Mouse (Mus musculus) adrenal gland, adult 2 months (tissue): Measurements from ENCODE around the gene Cfap45. TPM values are rescaled to one million over a fixed set of nuclear protein-coding genes. Genes with fewer than 3 reads are reported as not detected.

Source experiments
- DNase-seq: peaks from one replicate; pipeline ENCODE4 v3.0.0; 2021
- long read RNA-seq: library from polyadenylated mRNA; stranded (forward); transcript quantifications from one replicate; pipeline ENCODE4 v2.0.0, GENCODE M21; 2021
- polyA plus RNA-seq: library from polyadenylated mRNA; depleted of rRNA; stranded (reverse); fragments of >200 nt; gene quantifications from 2 replicates; pipeline ENCODE4 v1.2.3, GENCODE M21; 2012; rRNA removed
- total RNA-seq, 2 experiments: library from RNA; stranded (reverse); gene quantifications; 2 replicates each; pipeline ENCODE4 v1.2.3; 2021

Gene Cfap45
- total RNA-seq (under 1 TPM; 0.31 to 0.37 TPM), polyA plus RNA-seq (0.15 TPM in 1 of 2 replicates, not detected in the other)
- long read RNA-seq = 0 reads

DNA sequence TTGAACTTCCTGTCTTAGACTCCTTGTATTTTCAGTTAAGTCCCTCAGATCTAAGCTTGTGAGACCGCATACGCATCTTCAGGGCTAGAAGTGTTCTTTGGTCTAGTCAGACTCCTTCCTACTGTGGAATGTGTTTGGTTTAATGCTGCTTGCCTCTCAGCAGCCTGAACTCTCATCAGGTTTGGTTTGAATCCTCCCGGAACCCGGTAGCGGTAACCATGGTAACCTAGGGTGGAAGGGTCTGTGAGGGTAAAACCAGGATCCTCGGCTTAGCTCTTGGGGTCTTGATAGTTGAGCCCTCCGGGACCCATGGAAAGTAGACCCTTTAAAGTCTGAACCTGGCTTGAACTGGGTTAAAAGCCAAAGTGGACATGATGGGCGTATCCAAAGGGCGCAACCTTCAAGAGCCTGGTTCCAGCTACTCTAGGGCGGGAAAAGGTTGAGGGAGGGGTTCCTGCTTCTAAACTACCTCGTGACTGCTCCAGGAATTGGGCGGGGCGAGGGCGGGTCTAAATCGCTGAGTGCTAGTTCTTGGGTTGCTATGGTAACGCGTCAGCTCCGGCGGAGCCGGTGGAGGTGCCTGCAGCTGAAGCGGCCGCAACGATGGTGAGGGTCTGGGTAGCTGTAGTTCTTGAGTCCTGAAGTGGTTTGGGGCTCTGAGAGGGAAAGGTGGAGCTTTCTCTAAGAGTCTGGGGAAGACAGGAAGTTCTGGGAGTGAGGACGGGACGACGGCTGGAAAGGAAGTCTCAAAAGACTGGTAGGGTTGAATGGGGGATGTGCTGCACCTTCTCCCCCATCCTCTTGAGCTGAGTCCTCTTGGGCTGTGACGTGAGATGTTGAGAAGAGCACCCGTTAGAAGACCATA is at the start of gene Cfap45:
TSS of gene Cfap45 (plus strand) at position 226 of the 865 bp plus-strand sequence.
- peak; percentile 88 for DNase-seq

DNA sequence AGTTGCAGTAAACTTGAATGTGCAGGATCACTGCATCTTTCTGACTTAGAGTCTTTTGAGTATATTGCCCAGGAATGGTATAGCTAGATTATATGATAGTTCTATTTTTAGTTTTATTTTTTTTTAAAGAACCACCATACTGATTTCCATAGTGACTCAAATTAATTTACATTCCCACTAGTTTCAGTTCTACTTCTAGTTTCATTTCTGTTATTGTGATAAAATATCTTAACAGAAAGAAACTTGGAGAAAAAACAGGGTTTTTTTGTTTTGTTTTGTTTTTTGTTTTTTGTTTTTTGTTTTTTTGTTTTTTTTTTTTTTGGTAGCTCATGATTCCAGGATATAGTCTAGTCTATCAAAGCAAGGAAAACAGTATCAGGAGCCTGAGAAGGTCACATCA is 47.7 kb upstream of the Cfap45 start:
- no peak for DNase-seq

DNA sequence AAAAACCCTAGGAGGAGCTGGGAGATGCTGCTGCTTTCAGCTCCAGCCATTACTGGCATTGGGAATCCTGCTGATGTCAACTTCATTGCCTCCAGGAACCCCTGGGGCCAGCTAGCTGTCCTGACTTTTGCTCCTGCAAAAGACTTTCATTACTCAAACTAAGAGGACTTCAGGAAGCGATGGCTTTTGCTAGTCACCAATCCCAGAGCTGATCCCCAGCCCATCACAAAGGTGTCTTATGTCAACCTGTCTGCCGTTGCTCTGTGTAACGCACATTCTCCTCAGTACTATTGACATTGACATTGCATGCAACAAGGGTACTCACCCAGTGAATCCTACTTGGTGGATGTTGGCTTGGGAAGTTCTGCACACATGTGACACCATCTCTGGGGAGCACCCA is 46.4 kb upstream of the Cfap45 start:
- DNase-seq = no peak

DNA sequence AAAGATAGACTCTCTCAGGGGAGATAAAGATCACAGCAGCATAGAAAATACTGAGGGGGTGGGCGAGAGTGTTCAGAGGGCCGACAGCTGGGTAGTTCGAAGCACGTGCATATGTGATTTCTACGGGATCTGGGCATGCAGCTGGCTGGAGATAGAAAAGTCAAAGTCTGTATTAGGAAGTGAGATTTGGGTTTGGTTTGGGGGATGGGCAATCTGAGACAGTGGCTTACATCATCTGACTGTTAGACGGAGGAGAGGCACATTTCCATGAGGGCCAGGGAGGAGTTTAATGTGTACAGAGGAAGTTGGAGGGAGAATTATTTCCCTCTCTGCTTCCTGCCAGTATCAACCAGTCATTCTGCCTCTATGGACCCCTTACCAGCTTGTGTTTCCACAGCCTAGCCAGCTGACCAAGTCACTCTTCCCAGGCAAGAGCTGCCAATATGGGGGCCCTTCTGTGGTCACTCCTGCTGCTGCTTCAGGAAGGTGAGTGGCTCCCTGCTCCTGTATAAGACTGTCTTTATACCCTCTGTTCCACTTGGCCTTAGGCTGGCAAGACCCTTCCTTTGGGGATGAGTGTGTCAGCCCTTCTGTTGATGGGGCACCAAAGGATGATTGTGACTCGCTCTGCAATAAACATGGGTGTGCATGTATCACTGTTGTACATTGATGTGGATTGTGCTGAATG is 45.4 kb upstream of the Cfap45 start, which contains the start of gene Slamf9:
TSS of gene Slamf9 (plus strand) at position 305 of the 688 bp plus-strand sequence.
- no peak for DNase-seq

DNA sequence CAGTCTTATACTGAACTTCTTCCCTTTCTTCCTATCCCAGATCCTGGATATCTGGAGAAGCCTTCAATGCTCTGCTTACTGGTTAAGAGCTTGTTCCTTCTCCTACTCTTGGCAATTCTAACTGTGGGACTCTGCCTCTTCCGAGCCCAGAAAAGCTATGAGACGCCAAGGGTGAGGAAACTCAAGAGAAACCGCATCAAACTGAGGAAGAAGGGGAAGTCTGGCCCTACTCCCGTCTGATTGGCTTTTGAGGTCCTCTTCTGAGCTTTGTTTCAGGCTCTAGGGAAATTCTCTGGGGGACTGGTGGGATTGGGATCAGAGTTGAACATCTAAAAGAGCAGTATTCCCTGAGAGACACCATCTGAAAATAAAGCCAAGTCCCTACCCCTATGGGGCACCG is 42.6 kb upstream of the Cfap45 start:
- DNase-seq = no peak

DNA sequence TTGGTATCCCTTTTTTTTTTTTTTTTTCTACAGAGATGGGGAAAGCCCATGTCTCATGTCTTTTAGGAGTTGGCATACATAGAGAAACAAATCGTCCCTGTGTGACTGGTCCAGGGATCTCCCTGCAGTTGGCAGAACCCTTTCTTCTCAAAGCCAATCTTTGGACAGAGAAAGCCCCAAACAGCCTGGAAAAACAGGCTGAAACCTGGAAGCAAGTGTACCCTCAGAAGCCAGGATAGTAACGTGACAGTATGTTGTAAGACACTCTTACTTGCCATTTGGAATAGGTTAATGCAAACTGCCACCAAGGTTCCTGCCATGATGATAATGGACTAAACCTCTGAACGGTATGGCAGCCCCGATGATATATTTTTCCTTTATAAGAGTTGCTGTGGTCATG is 40.2 kb upstream of the Cfap45 start:
- no peak for DNase-seq

DNA sequence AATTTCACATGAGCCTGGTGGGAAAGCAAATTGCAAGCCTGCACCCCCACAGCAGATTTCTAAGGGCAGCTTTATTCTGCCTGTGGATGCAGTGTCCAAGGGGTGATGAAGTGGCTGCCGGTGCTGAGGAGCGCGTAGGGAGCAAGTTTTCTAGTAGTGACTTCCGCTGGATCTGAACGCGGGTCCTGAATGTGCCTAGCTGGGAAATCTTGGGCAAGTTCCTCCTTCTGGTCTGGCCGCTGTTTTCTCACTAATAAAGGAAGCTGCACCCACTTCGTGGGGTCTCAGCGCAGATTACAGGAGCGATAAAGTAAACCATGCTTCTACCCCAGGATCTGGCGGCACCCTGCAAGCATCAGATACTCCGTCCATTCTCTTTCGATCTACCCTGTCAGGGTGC is 39.5 kb upstream of the Cfap45 start:
- DNase-seq = no peak

DNA sequence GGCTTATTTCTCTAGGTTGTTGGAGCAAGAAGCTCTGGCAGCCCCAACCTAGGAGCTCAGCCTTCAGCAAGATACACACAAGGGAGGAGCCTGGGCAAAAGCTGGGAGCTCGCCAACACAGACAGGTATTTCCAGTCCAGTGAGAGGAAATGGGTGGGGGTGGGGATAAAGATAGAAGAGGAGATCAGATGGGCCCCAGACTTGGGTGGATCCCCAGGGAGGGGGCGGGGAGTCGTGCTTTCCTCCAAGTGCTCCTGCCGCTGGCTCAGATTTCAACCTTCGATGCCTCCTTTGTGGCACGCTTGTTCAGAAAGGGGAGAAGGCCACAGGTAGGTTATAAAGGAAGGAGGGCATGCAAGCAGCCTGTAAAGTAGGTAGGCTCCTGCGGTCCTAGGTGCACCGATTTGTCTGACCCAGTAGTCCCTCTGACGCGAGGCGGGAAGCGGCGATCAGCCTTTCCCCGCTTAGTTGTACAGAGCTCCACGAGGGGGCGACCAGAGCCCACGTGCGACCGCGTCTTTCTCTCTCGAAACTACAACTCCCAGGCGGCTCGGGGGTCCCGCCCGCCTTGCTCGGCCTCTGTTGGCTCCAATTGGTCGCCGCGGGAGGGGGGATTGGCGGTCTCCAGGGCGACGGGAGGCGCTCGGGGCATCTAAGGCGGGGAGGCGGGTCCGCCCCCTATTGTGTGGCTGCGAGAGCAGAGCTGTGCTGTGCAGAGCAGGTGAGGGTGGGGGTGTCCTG is 38.9 kb upstream of the Cfap45 start, which contains the start of gene Igsf9:
TSS of gene Igsf9 (plus strand) at position 249 of the 741 bp plus-strand sequence.
- DNase-seq = peak; percentile 85

DNA sequence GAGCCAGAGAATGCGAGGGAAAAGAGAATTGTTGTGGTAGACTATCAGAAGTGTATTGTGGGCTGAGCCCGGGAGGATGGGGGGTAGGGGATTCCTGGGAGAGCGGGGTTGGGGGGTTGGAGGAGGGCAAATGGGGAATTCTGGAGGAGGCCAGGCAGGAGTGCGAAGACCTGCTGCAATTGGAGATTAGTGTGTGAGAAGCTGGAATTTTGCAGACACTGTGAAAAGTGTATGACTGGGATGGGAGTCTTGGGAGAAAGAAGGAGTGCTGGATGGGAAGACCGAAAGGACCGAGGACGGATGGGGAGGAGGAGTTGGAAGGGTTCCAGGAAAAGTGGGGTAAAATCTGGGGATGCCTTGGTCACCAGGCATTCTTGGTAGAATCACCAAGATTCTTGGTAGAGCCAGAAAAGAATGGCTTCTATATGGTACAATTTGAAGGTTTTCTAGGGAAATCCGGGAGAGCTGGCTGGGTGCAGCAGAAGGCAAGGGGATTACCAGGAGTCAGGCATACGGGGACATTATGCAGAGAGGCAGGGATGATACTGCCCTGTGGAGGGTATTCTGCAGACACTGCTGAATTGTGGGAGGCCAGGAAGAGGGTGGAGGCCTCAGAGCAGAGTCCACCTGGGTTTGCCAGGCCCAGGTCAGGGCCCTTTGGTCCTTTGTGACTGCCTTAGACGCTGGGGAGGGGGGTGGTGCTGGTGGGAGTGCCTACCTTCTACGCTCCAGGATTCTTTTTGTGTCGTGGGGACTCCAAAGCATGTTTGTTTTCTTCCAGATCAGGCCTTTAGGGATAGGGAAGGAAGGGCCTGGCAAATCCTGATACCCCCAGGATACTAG is 37.9 kb upstream of the Cfap45 start:
- no peak for DNase-seq

DNA sequence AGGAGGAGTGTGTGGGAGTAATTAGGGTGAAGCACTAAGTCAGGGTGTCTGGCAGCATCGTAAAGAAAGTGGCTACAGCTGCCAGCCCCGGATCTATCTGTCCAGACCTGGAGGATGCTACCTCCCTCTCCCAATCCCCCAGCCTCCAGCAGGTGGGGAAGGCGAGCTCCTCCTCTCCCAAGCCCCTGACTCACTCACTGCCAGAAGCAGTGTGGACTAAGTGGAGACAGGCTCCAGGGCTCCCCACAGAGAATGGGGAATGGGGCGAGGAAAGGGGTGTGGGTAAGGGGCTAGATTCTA is 37.3 kb upstream of the Cfap45 start:
- DNase-seq = no peak

DNA sequence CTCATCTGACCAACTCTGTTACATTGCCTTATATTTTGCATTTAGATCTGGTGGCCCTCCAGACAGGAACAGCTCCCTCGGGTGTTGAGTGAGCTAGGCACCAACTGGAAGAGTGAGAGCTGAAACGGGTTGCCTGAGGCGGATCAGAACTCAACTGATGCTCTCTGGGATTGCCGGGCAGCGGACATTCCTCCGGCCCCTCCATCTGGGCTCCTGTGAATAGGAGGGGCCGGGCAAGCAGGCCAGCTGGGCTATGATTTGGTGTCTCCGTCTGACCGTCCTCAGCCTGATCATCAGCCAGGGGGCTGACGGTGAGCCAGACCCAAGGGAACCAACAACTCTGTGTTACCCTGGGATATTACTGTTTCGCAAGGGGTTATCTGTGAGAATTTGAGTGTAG is 36.4 kb upstream of the Cfap45 start:
- no peak for DNase-seq

DNA sequence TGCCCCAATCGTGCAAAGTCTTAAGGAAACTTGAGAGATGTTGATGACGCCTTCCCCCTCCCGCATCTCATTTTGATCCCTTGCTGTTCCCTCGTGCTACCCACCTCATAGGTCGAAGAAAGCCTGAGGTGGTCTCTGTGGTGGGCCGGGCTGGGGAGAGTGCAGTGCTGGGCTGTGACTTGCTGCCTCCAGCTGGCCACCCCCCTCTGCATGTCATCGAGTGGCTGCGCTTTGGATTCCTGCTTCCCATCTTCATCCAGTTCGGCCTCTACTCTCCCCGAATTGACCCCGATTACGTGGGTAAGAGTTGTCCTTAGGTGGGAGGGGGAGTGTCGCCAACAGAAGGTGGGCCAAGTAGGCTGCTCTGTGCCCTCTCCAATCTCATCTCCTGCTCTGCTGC is 35.9 kb upstream of the Cfap45 start:
- no peak for DNase-seq

DNA sequence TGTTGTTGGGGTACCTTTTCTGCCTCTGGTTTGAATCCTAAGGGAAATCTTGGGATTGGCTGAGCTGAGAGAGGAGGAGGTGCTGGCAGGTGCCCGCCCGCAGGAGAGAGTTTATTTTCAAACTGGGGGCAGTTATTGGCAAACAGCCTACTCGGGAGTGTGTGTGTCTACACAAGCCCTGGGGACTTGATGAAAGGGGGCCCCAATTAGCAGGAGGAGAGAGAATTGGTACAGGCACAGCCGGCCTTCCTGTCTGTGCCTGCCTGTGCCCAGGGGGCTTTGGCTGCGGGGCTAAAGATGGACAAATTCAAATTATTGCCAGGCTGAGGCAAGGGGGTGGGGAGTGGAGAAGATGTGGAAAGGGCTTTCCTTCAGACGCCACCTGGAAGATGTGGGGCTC is 34.8 kb upstream of the Cfap45 start:
- DNase-seq = no peak

DNA sequence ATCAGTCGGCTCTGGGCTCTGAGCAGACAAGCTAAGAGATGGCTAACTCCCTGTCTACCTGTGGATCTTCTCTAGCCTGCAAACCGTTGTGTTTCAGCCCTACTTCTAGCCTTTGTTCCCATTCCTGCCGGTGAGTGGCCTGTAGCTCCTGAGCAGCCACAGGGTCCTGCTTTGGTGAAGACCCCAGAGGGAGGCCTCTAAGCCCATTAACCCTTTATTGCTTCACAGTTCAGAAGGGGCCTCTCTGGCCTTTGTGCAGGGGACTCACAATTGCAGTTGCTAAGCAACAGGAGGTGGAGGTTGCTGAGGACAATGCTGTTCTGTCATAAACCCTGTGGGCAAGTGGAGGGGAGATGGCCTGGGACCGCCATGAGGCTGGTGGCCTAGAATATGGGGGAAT is 34.4 kb upstream of the Cfap45 start:
- DNase-seq = no peak

DNA sequence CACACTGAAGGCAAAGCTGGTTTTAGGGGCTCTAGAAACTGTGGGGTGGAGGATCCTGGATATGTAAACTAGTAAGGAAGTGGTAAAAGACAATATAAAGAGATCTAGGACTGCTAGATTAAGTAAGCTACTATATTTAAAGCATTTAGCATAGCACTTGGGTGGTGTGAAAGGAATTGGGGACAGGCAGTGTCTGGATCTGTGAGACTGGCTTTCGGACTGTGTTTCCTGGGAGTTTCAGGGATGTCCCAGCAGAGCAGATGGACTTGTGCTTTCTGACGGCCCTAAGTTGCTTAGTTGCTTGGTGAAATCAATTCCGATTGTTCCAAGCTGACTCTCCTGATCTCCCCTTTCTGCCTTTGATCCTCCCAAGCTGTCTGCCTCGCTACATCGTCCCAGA is 34.0 kb upstream of the Cfap45 start:
- DNase-seq = no peak

DNA sequence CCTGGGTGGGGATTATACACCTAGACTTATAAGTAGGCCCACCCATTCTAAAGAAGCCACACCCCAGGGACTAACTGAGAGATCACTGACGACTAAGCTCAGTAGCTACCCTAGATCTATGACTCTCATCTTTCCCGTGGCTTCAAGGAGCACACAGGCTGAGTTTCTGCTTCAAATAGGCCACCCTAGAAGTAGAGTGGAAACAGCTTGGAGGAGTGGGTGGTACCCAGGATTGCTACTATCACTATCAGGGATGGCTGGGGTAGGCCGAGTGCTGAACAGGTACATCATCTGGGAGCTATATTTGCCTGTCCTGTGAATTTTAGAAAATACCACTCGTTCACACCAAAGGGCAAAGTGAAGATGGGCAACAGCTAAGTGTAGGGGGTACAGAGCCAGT is 32.7 kb upstream of the Cfap45 start:
- no peak for DNase-seq

DNA sequence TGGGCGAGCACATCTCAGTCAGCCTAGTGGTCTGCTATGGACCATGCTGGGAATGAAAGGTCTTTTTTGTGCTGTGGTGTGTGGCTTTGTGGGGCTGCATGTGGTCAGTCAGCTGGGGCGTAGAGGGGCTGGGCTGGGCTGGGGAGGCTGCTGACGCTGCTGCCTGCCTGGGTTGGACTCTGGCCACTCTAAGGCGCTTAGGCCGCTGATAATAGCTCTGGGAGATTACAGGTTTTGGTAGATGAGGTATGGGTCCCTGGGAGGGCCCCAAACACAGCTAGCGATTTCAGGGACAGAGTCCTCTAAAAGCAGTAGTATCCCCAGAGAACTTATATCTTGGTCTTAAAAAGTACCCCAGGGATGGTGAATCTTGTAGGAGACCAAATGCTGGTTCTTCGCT is 31.8 kb upstream of the Cfap45 start:
- DNase-seq = no peak

DNA sequence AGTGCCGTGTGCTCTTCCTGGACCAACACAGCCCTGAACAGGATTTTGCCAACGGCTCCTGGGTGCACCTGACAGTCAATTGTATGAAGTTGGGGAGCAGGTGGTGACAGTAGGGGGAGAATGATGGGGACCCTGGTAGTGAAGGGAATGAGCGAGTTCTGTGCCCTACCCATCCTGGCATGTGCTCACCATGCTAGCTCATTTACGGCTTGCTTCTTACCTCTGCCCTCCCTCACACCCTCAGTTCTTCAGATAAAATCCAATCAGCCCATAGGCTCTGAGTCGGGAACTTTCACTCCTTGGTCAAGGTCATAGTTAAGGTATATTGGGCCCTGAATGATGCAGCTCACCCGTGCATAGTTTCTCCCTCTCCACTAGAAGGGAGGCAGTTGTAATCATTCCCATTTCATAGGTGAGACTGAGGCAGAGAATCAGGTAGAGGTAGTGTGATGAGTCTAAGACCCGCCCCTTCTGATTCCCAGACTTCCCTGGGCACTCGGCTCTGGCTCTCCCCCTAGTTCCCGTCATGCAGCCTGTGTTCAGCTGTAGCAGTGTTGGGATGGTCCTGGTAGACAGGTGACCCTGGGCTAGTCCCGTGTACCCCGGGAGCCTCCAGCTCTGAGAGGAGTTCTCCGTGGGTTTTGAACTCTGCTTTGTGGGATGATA is 30.9 kb upstream of the Cfap45 start:
- DNase-seq = no peak

DNA sequence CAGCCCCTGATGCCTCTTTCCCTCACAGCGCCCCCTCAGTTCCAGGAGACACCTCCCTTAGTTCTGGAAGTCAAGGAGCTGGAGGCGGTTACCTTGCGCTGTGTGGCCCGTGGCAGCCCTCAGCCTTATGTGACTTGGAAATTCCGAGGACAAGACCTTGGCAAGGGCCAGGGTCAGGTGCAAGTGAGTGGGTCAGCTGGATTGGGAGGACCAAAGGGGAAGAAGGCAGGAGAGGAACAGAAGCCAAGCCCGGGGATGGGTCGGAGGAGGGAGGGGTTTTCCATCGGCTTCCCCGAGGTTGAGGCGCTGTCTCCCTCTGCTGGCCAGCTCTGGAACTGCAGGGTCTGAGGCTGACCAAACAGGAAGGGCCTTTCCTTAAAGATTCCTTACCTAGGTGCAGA is 30.3 kb upstream of the Cfap45 start:
- DNase-seq = peak; percentile 86

DNA sequence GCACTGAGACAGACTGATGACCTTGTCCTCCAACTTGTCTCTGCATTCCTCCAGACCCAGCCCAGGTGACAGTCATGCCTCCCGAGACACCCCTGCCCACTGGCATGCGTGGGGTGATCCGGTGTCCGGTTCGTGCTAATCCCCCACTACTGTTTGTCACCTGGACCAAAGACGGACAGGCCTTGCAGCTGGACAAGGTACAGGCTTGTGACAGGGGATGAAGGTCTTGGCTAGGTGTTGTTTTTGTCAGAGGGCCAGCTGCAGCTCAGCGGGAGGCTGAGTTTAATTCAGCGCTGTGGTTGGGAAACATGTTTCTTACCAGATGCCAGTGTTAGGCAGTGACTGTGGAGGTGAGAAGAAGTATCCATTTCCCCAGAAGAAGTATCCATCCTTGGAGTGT is 28.6 kb upstream of the Cfap45 start:
- DNase-seq = no peak

DNA sequence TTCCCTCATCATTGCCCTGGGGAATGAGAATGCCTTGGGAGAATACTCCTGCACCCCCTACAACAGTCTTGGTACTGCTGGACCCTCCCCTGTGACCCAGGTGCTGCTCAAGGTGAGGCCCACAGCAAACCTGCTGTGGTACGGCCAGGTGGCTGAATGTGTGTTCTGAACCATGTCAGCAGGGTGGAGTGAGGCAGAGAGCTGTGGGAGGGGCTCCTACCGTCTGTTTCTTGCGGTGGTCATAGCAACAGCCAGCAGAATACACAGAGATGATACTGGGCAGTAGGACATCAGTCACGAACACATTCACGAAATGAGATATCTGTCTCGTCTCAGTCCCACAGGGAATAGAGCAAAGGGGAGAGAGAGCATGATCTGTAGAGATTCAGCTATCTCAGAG is 27.1 kb upstream of the Cfap45 start:
- DNase-seq = no peak
